Mouse (Mus musculus): Measurements from ENCODE around the gene Kmt5b. TPM values are rescaled to one million over a fixed set of nuclear protein-coding genes. Genes with fewer than 3 reads are reported as not detected.

The Kmt5b gene
- polyA plus RNA-seq, 1 experiment from 2014 or later, result 44.9 TPM

DNA sequence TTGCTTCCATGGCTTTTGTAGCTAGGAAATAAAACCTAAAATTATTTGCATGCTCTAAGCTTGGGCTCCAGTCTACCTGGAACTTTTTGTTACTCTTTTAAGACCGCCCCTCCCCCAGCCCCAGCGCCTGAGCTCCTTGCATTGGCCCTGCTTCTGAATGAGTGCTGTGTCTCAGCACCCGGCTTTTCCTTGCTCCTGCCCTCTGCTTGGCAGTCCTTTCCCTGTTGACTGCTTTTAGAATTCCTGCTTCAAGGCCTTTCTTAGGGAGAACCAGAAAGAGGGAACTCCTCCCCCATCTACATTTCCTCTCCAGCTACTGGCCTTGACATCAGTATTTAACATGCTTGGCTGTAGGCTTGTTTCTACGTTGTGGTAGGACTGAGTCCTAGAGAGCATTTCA, 88.4 kb downstream of the Kmt5b start:
- Histone ChIP-seq H3K9me3 (no peaks in the 10 kb centered on the region), H3K27me3 (no peaks in the 10 kb centered on the region), H3K4me3 (no peak overlapping the region), H3K9ac (no peak overlapping the region), H3K4me1 (replicated peaks) (peaks cover 48% of the 10 kb centered on the region), H3K4me2 (peak overlapping the region; percentile 22), H3K36me3 (no peaks in the 10 kb centered on the region), H3K27ac (replicated peaks) (peak overlapping the region; percentile 20; the same call in 1 of the 2 replicates)
- no peak for ATAC-seq (ENCODE audit: low FRiP score, low read depth)
- WGBS, result 24% methylated on average over 4 of the region's 4 CpGs

GRCm38 (mm10) chr19:3857220-3857619, 90.0 kb downstream of the Kmt5b start:
- Histone ChIP-seq H3K27me3 (no peaks in the 10 kb centered on the region), H3K36me3 (no peaks in the 10 kb centered on the region), H3K9me3 (no peaks in the 10 kb centered on the region), H3K4me1 (replicated peaks) (peaks cover 40% of the 10 kb centered on the region), H3K4me3 (no peak overlapping the region), H3K4me2 (no peak overlapping the region), H3K9ac (no peak overlapping the region), H3K27ac (replicated peaks) (no peak overlapping the region)
- WGBS, result 68% methylated on average over 3 of the region's 3 CpGs
- ATAC-seq (ENCODE audit: low FRiP score, low read depth), result no peak

DNA sequence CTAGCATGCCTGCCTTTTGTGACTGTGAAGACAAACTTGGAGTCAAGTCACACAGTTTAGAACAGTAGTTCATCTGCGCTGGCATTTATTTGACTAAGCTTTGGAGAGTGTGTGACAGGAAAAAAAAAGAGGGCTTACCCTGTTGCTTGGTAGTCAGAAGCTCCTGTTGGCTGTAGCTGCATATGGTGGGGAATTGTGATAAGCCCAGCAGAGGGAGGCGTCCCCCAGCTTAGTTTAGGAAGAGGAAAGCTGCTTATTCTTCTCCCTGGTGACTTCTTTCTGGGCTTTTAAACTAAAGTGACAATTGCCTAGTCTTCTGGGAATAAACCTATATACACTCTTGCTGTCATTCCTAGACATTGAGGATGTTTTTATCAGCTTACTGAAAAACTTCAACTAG, 95.5 kb downstream of the Kmt5b start:
- Histone ChIP-seq H3K4me2 (no peak overlapping the region), H3K4me1 (replicated peaks) (no peaks in the 10 kb centered on the region), H3K27me3 (no peaks in the 10 kb centered on the region), H3K36me3 (peaks cover 10% of the 10 kb centered on the region; the same call in 1 of the 2 replicates), H3K27ac (replicated peaks) (no peak overlapping the region), H3K4me3 (no peak overlapping the region), H3K9ac (no peak overlapping the region), H3K9me3 (0 out of 2 replicates have a peak, but pooled peaks cover 2% of the 10 kb centered on the region)
- ATAC-seq (ENCODE audit: low FRiP score, low read depth), result no peak
- 78% methylated on average over 2 of the region's 2 CpGs for WGBS

DNA sequence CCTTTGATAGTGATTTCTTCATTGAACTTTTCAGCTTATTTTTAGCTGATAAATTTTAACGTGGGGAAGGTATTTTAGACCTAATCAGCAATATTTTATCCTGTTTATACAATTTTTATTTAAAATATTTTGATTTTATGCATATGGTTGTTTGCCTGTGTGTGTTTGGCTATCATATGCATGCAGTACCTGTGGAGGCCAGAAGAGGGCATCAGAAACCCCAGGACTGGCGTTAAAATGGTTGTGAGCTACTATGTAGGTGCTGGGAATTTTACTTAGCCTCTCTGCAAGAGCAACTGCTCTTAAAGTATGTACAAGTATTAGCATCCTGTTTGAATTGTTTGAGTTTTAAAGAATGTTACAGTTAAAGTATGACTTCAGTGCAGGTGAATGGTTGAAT, 97.7 kb downstream of the Kmt5b start:
- H3K4me1 ChIP-seq (replicated peaks), result no peaks in the 10 kb centered on the region
- WGBS, result 85% methylated on average over 2 of the region's 2 CpGs
- no peak overlapping the region for H3K4me2 ChIP-seq
- H3K27ac ChIP-seq (replicated peaks), result no peak overlapping the region
- no peaks in the 10 kb centered on the region for H3K27me3 ChIP-seq
- no peak overlapping the region for H3K9ac ChIP-seq
- ATAC-seq (ENCODE audit: low FRiP score, low read depth), result no peak
- H3K9me3 ChIP-seq, result 0 out of 2 replicates have a peak, but pooled peaks cover 2% of the 10 kb centered on the region
- H3K4me3 ChIP-seq, result no peak overlapping the region
- H3K36me3 ChIP-seq, result peaks cover 10% of the 10 kb centered on the region; the same call in 1 of the 2 replicates

Other genes with a start within 250 kb of the Kmt5b start
- gene Ppp6r3, start 191.7 kb upstream of the Kmt5b start, polyA plus RNA-seq (2015; fragmentation: Nextera tagmentation; extraction: Ambion mirVana), result 56.4 and 56.7 TPM in 2 replicates
- 1.4 TPM in 2 replicates for gene Lrp5, start 80.9 kb upstream of the Kmt5b start, polyA plus RNA-seq (2015; fragmentation: Nextera tagmentation; extraction: Ambion mirVana)
- gene 1810055G02Rik, start 59.1 kb upstream of the Kmt5b start, polyA plus RNA-seq (2015; fragmentation: Nextera tagmentation; extraction: Ambion mirVana), result 39.3 and 41.4 TPM in 2 replicates
- 64.6 and 66.6 TPM in 2 replicates for gene Chka, start 84.4 kb downstream of the Kmt5b start, polyA plus RNA-seq (2015; fragmentation: Nextera tagmentation; extraction: Ambion mirVana)
- gene Tcirg1, start 139.7 kb downstream of the Kmt5b start, polyA plus RNA-seq (2015; fragmentation: Nextera tagmentation; extraction: Ambion mirVana), result 16.4 and 16.8 TPM in 2 replicates
- gene Ndufs8, start 145.4 kb downstream of the Kmt5b start, polyA plus RNA-seq (2015; fragmentation: Nextera tagmentation; extraction: Ambion mirVana), result 280 and 290 TPM in 2 replicates
- gene Aldh3b1, start 162.4 kb downstream of the Kmt5b start, polyA plus RNA-seq (2015; fragmentation: Nextera tagmentation; extraction: Ambion mirVana), result 2.7 and 3.0 TPM in 2 replicates
- 11.9 and 14.0 TPM in 2 replicates for gene Unc93b1, start 167.8 kb downstream of the Kmt5b start, polyA plus RNA-seq (2015; fragmentation: Nextera tagmentation; extraction: Ambion mirVana)
- not detected in 2 replicates for gene Aldh3b3, start 191.2 kb downstream of the Kmt5b start, polyA plus RNA-seq (2015; fragmentation: Nextera tagmentation; extraction: Ambion mirVana)
- gene Aldh3b2, start 204.9 kb downstream of the Kmt5b start, polyA plus RNA-seq (2015; fragmentation: Nextera tagmentation; extraction: Ambion mirVana), result 0.18 and 0.27 TPM in 2 replicates
- gene Acy3, start 219.1 kb downstream of the Kmt5b start, polyA plus RNA-seq (2015; fragmentation: Nextera tagmentation; extraction: Ambion mirVana), result 2.5 and 3.0 TPM in 2 replicates
- gene Tbx10, start 225.3 kb downstream of the Kmt5b start, polyA plus RNA-seq (2015; fragmentation: Nextera tagmentation; extraction: Ambion mirVana), result 0.31 and 0.40 TPM in 2 replicates
- gene Nudt8, start 233.2 kb downstream of the Kmt5b start, polyA plus RNA-seq (2015; fragmentation: Nextera tagmentation; extraction: Ambion mirVana), result 25.8 and 26.5 TPM in 2 replicates
- 5.1 and 5.5 TPM in 2 replicates for gene Gm49405, start 233.2 kb downstream of the Kmt5b start, polyA plus RNA-seq (2015; fragmentation: Nextera tagmentation; extraction: Ambion mirVana)
- 5.9 and 6.4 TPM in 2 replicates for gene Doc2g, start 235.9 kb downstream of the Kmt5b start, polyA plus RNA-seq (2015; fragmentation: Nextera tagmentation; extraction: Ambion mirVana)
- gene Ndufv1, start 245.4 kb downstream of the Kmt5b start, polyA plus RNA-seq (2015; fragmentation: Nextera tagmentation; extraction: Ambion mirVana), result 244 and 247 TPM in 2 replicates

Measured in hindbrain, embryonic 15.5 days (tissue).